Mouse (Mus musculus) G1E (cell line): ENCODE data around the gene Slc35b2. TPM values are rescaled to one million over a fixed set of nuclear protein-coding genes. Genes with fewer than 3 reads are reported as not detected.

ENCODE experiments used
- ATAC-seq: 2 replicates; pipeline ENCODE4 v1.8.0; 2016; ENCODE audit warnings: mild to moderate bottlenecking; ENCODE audit not compliant: insufficient number of reproducible peaks, poor library complexity, low FRiP score, severe bottlenecking; ENCODE audit errors: extremely low read depth
- DNase-seq: peaks from one replicate; pipeline ENCODE4 v3.0.0; 2012; ENCODE audit warnings: low spot score
- H3K27me3 ChIP-seq: 2 replicates; pipeline ENCODE4 v1.6.1; 2012; ENCODE audit warnings: mild to moderate bottlenecking, low read length, inconsistent platforms; ENCODE audit not compliant: insufficient read depth
- H3K36me3 ChIP-seq: replicated peaks from 2 replicates; pipeline ENCODE3; 2012; ENCODE audit warnings: mild to moderate bottlenecking, inconsistent platforms
- H3K4me1 ChIP-seq: 2 replicates; pipeline ENCODE4 v1.6.1; 2012; ENCODE audit warnings: low read depth, low read length, inconsistent platforms, mixed read lengths; ENCODE audit not compliant: insufficient read depth
- H3K4me3 ChIP-seq: 2 replicates; pipeline ENCODE4 v1.5.1; 2012; ENCODE audit warnings: low read depth, mild to moderate bottlenecking, inconsistent platforms, low read length, moderate library complexity, mixed read lengths
- H3K9me3 ChIP-seq: replicated peaks from 2 replicates; pipeline ENCODE4 v1.6.1; 2012; ENCODE audit warnings: inconsistent platforms
- CTCF ChIP-seq: IDR thresholded peaks from 2 replicates; pipeline ENCODE4 v1.5.1; 2012; ENCODE audit warnings: low read depth, low read length, inconsistent platforms, mixed read lengths
- GATA1 ChIP-seq: IDR thresholded peaks from 2 replicates; pipeline ENCODE4 v1.6.1; 2012; ENCODE audit warnings: borderline replicate concordance, low read length, inconsistent platforms, mixed read lengths
- GATA2 ChIP-seq: IDR thresholded peaks from 2 replicates; pipeline ENCODE4 v1.6.1; 2012; ENCODE audit warnings: low read depth, low read length, inconsistent platforms, borderline replicate concordance
- POLR2AphosphoS5 ChIP-seq: IDR thresholded peaks from 2 replicates; pipeline ENCODE4 v1.6.1; 2012; ENCODE audit warnings: low read depth, low read length, inconsistent platforms; ENCODE audit not compliant: insufficient replicate concordance
- TAL1 ChIP-seq: conservative IDR thresholded peaks from 2 replicates; pipeline ENCODE4 v1.6.1; 2012; ENCODE audit warnings: low read depth, low read length, inconsistent platforms, mixed read lengths
- polyA plus RNA-seq: library from polyadenylated mRNA; stranded (reverse); fragments of >175 nt; gene quantifications from 2 replicates; pipeline ENCODE4 v1.2.3, GENCODE M21; 2012
- total RNA-seq, 2 experiments: library from RNA; stranded (forward) in 1 of 2; stranded (reverse) in 1 of 2; fragments of 200-1000 nt in 1 of 2; fragments of >200 nt in 1 of 2; fragmentation: Nextera tagmentation in 1 of 2; gene quantifications; 2 replicates each; pipeline ENCODE4 v1.2.3; 2014 to 2017

Slc35b2 gene
- total and polyA plus RNA-seq, 3 experiments: 24.9 to 77.1 (median 46.5) TPM

GRCm38 (mm10) chr17:45590410-45590809 is 26.7 kb downstream of the Slc35b2 start:
- peaks cover 76% of the 10 kb centered on the region for H3K36me3 ChIP-seq
- ATAC-seq (no peak), DNase-seq (no peak)
- H3K9me3 ChIP-seq: peaks cover 7% of the 10 kb centered on the region
- no peaks in the 10 kb centered on the region; the same call in 1 of the 2 replicates for H3K27me3 ChIP-seq
- H3K4me3 ChIP-seq: no peak overlapping the region
- H3K4me1 ChIP-seq: peaks cover 75% of the 10 kb centered on the region
- TF ChIP-seq GATA2 (no peak), POLR2AphosphoS5 (no peak), GATA1 (no peak), CTCF (no peak), TAL1 (no peak)

- TF ChIP-seq TAL1: no peak
- no peak for TF ChIP-seq GATA2
- TF ChIP-seq GATA1: no peak
- TF ChIP-seq CTCF: no peak
- no peak for TF ChIP-seq POLR2AphosphoS5
- Histone ChIP-seq H3K4me3 (peak overlapping the region; percentile 80; the same call in 1 of the 2 replicates), H3K4me1 (peaks cover 81% of the 10 kb centered on the region), H3K36me3 (peaks cover 61% of the 10 kb centered on the region), H3K9me3 (peaks cover 1% of the 10 kb centered on the region; the same call in 1 of the 2 replicates), H3K27me3 (no peaks in the 10 kb centered on the region)
- ATAC-seq: no peak
- DNase-seq: no peak
Observed at GRCm38 (mm10) chr17:45591701-45592605, 28.3 kb downstream of the Slc35b2 start.

GRCm38 (mm10) chr17:45592606-45593431 is 29.1 kb downstream of the Slc35b2 start:
- Histone ChIP-seq H3K27me3 (no peaks in the 10 kb centered on the region), H3K4me1 (peaks cover 87% of the 10 kb centered on the region), H3K36me3 (peaks cover 53% of the 10 kb centered on the region), H3K4me3 (peak overlapping the region; percentile 80; the same call in 1 of the 2 replicates), H3K9me3 (no peaks in the 10 kb centered on the region)
- TF ChIP-seq GATA1: no peak
- TF ChIP-seq TAL1: no peak
- no peak for TF ChIP-seq CTCF
- TF ChIP-seq POLR2AphosphoS5: no peak
- no peak for TF ChIP-seq GATA2
- ATAC-seq (no peak), DNase-seq (no peak)

- H3K36me3 ChIP-seq: peaks cover 48% of the 10 kb centered on the region
- ATAC-seq (peak; percentile 52), DNase-seq (peak; percentile 63)
- H3K4me3 ChIP-seq: peak overlapping the region; percentile 80
- H3K4me1 ChIP-seq: peaks cover 92% of the 10 kb centered on the region
- H3K27me3 ChIP-seq: no peaks in the 10 kb centered on the region
- TF ChIP-seq TAL1 (peak; percentile 88), CTCF (no peak), POLR2AphosphoS5 (no peak)
- no peaks in the 10 kb centered on the region for H3K9me3 ChIP-seq
Observed at GRCm38 (mm10) chr17:45593479-45593878, 29.8 kb downstream of the Slc35b2 start.

- ATAC-seq (no peak), DNase-seq (no peak)
- Histone ChIP-seq H3K36me3 (peaks cover 41% of the 10 kb centered on the region), H3K4me1 (peaks cover 93% of the 10 kb centered on the region), H3K27me3 (no peaks in the 10 kb centered on the region), H3K4me3 (peak overlapping the region; percentile 80), H3K9me3 (no peaks in the 10 kb centered on the region)
- TF ChIP-seq GATA1: no peak
- TF ChIP-seq CTCF: no peak
- TF ChIP-seq TAL1: no peak
- no peak for TF ChIP-seq POLR2AphosphoS5
- no peak for TF ChIP-seq GATA2
Observed at GRCm38 (mm10) chr17:45594195-45594594, 30.5 kb downstream of the Slc35b2 start.
